Mouse (Mus musculus): ENCODE data around the gene Hypm.
A peak's percentile ranks its signal among the peaks of the same experiment; 100 is the strongest.

Hypm gene

DNA sequence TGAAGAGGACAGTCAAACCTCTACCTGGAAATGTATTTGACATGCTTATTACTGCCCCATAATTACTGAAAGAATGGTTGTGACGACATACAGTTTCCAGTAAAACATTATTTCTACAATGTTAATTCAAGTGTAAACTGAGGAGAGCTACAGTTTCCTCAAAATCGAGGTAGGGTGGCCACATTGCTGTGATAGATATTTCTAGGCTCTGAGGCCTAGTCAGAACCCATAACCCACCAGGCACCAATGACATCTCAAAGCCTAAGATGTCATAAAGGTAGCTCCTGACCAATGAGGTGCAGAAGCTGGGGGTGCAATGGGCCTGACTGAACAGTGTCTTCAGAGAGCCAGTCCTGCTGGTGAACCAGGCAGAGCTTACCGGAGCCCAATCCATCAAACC is at the start of gene Hypm:
TSS of gene Hypm (plus strand) at position 301 of the 400 bp plus-strand sequence.
- no peak for DNase-seq (ENCODE audit: low spot score)

- no peak for DNase-seq (ENCODE audit: low spot score)
These were observed 36.6 kb upstream of the Hypm start for GRCm38 (mm10) chrX:9810101-9810500.

DNA sequence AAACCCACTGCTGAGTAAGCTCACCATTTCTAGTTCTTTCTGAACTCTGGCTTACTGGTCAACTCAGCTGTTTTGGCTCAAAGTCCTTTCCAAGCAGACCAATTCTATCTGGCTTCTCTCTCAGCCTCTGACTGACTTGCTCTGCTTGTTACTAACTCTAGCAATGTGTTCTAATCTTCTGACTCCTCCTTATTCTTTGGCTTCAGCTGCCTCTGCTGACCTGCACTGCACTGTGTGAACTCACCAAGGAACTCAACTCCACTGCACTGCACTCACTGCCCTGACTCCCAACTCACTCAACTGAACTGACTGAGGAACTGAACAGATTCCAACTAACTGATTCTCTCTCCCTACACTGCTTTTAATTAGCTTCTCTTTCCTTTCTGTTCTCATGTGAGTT is 34.3 kb upstream of the Hypm start:
- DNase-seq (ENCODE audit: low spot score) = no peak

- no peak for DNase-seq (ENCODE audit: low spot score)
These were observed 11.9 kb upstream of the Hypm start for GRCm38 (mm10) chrX:9834779-9835178.

DNA sequence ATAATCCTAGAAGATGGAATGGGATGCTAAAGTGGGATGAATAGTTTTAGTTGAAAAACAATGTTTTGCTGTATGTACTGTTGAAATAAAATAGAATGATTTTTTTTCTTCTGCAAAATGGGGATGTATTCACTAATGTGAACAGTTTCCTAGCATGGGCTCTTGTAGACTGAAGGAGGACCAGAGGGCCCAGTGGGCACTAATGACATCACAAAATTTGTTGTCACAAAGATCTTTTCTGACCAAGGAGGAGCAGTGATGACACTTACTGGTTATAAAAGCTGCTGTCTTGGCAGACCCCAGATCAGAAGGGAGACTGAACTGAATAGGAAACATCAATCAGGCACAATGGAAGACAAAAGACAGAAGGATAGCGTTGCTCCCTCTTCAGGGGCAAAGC is 2.7 kb downstream of the Hypm start, which contains the start of gene H2al3:
TSS of gene H2al3 (plus strand) at position 301 of the 400 bp plus-strand sequence.
- no peak for DNase-seq (ENCODE audit: low spot score)

GRCm38 (mm10) chrX:9861859-9862258 is 15.1 kb downstream of the Hypm start:
- DNase-seq (ENCODE audit: low spot score) = peak; percentile 21

DNA sequence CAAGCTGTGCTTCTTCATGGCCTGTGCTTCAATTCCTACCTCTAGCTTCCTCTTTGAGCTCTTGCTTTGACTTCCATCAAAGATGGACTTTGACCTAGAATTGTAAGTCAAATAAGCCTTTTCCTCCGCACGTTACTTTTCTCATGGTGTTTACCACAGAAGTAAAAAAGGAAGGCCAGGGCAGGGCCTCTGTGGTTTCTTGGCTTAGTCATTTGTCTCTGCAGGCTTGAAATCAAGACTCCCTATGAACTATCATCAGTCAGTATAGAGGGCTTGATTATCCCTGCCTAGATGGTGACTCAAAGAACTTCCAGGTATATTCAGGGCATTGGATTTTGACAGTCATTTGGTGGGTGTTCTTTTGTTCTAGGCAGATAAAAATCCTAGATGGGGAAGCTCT is 28.8 kb downstream of the Hypm start:
- DNase-seq (ENCODE audit: low spot score) = no peak

- DNase-seq (ENCODE audit: low spot score) = no peak
These were observed 38.6 kb downstream of the Hypm start, which contains the start of gene Sytl5 for GRCm38 (mm10) chrX:9885322-9885721. Gene Sytl5 (plus strand): TSS chrX:9885622.
